Mouse (Mus musculus): ENCODE data around the gene Gm44511.
A peak's percentile ranks its signal among the peaks of the same experiment; 100 is the strongest.

The Gm44511 gene

DNA sequence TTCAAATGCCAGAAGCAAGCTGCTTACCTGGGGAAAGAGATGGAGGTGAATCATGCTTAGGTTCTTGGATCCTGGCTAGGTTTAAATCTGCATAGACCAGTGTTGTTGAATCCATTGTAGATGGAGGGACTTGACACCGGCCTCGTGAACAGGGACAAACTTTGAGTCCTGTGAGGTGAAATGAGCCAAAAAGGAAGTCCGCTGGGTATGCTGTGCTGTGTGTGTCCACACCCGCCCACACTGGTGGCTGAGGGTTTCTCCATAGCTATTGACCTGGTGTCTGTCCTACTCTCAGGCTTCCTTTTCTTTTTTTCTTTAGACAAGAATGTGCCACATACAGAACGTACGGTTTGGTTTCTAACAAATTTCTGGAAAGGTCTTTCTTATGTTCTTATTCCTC lies at the start of gene Gm44511, which contains the start of gene Klrb1b:
Gene Gm44511 (minus strand): TSS at position 184 of the 400 bp plus-strand sequence.
Gene Klrb1b (minus strand): TSS at position 200 of the 400 bp plus-strand sequence.
- DNase-seq = no peak

- no peak for DNase-seq
Measured at GRCm38 (mm10) chr6:128871910-128872610, 45.9 kb upstream of the Gm44511 start.

DNA sequence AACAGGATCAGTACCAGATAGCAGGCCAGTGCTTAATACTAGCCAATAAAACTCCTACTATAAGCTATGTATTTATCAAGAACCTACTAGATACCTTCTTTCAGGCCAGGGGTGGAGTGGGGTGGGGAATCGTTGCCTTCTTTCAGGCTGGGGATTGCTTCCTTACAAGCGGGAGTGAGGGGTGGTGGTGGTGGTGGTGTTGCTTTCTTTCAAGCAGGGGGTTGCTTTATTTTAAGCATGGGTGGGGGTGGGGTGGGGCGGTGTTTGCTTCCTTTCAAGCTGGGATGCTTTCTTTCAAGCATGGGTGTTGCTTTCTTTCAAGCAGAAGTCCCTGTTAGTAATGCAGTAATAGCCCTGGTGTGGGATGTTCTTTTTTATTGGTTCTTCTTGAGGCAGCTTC lies 42.7 kb upstream of the Gm44511 start:
- DNase-seq = no peak

DNA sequence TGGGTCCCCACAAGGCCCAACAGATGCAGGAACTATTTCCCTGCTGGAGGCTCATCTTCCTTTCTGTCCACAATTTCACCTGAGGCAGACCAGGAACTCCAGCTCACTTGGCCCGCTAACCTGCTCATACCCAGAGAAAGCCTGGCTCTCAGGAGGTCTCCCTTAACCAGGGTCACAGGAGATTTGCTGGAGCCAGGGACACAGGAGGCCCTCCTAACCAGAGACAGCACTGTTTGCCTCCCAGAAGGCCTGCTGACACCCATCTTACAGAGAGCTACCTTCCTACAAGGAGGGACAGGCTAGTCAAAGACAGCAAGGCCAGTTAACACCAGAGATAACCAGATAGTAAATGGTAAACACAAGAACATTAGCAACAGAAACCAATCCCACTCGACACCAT lies 31.9 kb upstream of the Gm44511 start:
- no peak for DNase-seq

- peak; percentile 72 for DNase-seq
Measured at GRCm38 (mm10) chr6:128856250-128856649, 30.1 kb upstream of the Gm44511 start.

GRCm38 (mm10) chr6:128855477-128855876 lies 29.4 kb upstream of the Gm44511 start:
- DNase-seq = no peak

- no peak for DNase-seq
Measured at GRCm38 (mm10) chr6:128854895-128855294, 28.8 kb upstream of the Gm44511 start.

DNA sequence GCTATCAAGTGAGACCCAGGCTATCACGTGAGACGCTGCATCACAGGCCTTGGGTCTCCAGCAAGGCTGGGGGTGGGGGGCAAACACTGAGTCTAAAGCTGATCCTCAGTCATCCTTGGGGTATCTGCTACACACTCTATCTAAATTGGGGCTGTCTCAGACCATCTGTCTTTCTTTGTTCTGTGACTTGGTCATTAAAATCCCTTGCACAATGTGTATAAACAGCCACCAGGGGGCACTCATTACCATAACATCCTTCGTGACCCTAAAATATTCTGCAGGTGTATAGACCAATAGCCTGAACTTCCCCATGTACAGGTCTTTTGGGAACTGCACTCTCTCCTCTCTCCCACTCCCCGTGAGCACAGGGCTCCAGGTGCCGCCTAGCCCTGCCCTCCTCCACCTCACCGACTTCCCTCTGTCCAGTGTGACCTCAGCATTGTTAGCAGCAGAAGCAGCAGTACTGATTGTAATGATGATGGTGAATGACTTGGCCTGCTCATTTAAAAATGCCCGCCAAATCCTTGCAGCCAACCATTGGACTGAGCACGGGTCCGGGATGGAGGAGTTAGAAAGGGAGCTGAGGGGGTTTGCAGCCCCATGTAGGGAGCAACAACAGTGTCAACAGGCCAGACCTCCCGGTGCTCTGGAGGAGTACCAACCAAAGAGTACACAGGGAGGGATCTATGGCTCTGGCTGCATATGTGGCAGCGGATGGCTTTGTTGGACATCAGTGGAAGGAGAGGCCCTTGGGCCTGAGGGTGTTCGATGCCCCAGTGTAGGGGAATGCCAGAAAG lies 28.1 kb upstream of the Gm44511 start:
- DNase-seq = peak; percentile 83

GRCm38 (mm10) chr6:128852766-128853165 lies 26.7 kb upstream of the Gm44511 start:
- DNase-seq = no peak

GRCm38 (mm10) chr6:128851151-128851550 lies 25.0 kb upstream of the Gm44511 start:
- DNase-seq = no peak

DNA sequence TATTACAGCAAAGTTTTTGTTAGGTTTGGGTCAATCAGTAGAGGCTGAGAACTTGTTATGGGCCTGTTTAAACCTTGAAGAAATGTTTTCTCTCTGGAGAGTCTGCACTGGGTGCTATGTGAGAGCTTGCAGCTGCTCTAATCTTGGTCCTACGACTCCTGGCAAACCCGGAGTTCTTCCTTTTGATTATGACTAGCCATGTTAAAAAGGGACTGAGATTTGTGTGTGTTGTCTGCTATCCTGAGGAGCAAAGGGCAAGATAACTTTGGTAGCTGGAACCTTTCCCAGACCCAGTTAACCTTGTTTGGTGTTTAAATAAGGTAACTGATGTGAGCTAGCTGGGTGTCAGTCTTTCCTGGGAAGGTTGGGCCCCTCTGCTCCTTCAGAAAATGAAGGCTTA lies 24.6 kb upstream of the Gm44511 start:
- DNase-seq = no peak

DNA sequence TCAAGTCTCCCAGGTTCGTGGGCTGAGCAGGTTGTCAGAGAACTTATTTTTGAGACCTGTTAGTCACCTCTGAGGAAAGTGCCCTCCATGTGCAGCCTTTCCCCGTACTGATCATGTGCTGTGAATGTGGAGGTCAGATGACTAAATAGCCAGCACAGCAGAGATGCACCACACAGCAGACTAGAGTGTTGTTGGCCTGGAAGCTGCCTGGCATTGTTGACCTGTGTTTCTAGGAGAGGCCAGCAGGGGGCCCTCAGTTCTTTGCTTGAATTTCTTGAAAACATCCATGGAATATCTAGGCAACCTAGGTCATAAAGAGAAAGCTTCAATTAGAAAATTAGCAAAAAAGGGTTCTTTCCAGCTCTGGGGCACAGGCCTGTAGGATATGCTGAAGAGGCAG lies 23.8 kb upstream of the Gm44511 start:
- DNase-seq = peak; percentile 68

DNA sequence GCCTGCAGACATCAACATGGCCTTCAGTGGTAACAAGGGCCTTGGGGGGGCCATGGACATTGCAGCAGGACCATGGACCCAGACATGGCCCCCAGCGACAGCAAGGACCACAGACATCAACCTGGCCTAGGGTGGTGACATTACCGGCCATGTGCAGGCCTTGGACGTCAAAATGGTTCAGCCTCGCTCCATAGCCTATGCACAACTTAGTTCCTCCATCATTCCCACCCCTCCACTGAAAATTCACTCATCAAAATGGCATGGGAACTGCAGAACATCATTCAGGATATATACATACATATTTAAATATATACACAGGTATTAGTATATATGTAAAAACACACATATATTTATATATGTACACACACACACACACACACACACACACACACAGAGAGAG lies 21.3 kb upstream of the Gm44511 start:
- DNase-seq = no peak

DNA sequence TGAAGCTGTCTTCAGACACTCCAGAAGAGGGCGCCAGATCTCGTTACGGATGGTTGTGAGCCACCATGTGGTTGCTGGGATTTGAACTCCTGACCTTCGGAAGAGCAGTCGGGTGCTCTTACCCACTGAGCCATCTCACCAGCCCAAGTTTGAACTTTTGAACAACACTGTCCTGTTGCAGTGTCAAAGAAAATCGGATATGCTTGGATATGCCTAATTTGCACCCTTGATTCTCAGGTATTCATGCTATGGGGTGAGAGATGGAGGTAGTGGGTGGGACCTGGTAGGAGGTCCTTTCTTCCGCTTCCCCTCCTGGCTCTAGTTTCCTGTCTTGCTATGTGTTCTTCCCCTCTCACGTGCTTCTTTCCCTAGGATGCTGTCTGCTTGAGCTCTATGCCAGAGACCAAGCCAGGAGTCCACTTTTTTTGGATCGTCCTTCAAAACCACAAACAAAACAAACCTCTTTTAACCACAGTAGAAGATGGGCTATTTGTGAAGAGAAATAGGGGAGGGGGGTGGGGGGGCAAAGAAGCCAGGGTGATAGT lies 20.0 kb upstream of the Gm44511 start:
- no peak for DNase-seq

DNA sequence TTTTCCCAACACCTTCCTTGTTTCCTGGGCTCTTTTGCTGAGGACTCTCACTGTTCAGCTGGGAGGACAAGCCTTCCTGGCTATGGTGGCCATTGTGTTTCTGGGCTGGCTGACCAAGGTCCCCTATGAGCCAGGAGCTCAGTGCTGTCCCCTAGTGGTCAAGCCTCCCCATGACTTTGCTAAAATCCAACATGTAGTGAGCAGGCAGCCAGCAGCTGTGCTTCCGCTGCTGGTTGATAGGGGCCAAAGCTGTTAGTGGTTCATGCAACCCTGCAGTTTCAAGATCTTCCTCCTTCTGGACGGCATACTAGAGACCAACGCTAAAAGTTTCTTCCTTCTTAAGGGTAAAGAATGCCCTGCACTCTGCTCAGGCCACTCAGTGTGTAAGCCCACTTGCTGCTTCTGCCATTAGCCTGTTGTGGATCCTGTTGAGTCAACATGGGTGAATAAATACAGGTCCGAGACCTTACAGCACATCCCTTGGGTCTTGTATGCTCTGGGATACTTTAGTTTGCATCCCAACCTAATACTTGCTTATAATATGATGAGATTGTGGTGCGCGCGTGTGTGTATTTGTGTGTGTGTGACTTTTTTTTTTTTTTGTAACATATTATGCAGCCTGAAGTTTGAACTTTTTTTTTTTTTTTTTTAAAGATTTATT lies 19.3 kb upstream of the Gm44511 start:
- peak; percentile 90 for DNase-seq

DNA sequence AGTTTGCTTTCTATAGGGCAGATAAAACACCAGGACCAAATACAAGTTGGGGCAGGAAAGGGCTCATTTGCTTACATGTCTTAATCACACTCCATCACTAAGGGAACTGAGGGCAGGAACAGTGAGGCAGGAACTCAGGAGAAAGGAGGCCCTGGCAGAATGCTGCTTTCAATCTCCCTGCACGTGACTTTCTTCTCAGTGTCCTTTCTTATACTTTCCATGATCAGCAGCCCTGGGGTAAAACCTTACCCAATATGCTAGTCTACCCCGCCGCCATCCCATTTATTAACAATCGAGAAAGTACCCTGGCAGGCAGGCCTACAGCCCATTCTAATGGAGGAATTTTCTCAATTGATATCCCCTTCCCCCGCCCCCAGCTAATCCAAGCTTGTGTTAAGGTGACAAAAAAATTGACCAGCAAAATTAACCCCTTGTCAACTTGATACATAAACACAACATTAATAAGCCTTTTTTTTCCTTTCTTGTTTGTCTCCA lies 18.5 kb upstream of the Gm44511 start:
- no peak for DNase-seq

DNA sequence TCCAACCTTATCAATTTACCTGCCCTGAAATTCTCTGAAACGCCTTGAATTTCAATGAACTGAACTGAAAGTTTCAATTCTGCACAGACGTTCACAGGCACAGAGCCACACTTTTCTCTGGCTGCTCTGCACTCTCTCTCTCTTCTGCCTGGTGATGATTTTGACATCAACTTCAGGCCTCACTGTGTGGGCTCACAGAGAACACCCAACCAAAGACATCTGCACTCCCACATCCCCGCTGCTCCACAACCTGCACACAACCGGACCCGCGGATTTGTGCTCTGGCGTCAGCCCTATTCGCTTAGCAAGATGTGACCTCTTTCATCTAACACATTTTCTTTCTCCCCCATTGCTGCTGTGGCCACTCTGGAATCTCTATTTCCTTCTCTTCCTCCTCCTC lies 18.0 kb upstream of the Gm44511 start:
- no peak for DNase-seq

GRCm38 (mm10) chr6:128843479-128843992 lies 17.4 kb upstream of the Gm44511 start:
- DNase-seq = peak; percentile 77

DNA sequence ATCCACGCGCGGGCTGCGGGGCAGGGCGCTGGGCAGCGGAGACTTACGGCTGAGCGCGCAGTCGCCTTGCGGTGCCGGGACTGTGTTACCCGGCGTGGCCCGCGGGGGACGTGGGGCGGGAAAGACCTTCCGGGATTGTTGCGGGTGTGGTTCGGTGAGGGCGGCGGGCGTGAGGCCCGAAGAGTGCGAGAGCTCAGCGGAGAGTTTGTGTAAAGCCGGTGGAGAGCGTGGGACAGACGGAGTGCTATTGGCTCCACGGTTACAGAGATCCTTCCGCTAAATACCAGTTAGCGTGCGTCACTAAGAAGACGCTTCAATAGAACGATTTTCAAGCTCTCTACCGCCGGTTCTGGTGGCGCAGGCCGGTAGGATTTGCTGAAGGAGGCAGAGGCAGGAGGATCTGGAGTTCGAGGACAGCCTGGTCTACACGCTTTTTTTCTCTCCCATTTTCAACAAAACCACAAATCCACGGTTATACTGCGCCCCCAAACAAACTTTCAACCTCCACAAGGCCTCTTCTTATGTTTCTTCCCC lies 16.9 kb upstream of the Gm44511 start:
- peak; percentile 94 for DNase-seq

- DNase-seq = no peak
Measured at GRCm38 (mm10) chr6:128842356-128842944, 16.3 kb upstream of the Gm44511 start.

DNA sequence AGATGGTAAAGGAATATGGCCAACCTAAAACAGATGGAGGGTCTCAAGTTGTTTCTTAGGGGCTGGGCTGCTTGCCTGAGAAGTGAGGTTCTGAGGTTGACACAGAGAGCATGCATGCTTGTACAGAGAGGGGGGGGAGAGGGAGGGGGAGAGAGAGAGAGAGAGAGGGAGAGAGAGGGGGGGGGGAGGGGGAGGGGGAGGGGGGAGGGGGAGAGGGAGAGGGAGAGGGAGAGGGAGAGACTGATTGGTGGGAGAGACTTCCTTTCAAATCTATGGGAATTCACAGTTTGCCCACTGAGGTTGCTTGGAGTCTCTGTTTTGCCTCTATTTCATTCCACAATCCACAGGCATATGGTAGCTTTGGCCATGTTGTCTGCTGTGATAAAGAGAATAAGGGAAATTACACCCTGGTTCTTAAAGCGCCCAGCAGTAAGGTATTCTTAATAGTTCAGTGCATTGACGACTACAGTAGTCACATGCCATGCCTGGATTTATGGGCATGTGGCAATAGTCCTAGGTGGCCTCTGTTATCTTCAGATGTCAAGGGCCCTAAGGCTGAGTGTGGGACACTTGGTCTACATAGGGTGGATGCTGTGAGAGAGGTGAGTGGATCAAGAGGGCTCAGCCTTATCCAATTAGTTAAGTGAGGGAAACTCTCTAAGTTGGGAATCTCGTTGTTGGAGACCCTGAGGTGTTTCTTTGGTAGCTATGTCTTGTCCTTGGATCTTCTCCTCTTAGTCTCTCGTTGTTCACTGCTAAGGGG lies 15.4 kb upstream of the Gm44511 start:
- DNase-seq = no peak

Measured in kidney, adult 18-20 months (tissue).